Mouse (Mus musculus) ES-E14 (cell line): ENCODE measurements around the gene Rbm5.

Experiments used
- CHD2 ChIP-seq: IDR thresholded peaks from 2 replicates; pipeline ENCODE4 v1.6.1; 2014; ENCODE audit warnings: mild to moderate bottlenecking, low read depth, low read length, inconsistent platforms
- HCFC1 ChIP-seq: IDR thresholded peaks from 2 replicates; pipeline ENCODE4 v1.6.1; 2012; ENCODE audit warnings: low read length, inconsistent platforms, borderline replicate concordance; ENCODE audit not compliant: insufficient read depth
- MAFK ChIP-seq: IDR thresholded peaks from 2 replicates; pipeline ENCODE4 v1.6.1; 2014; ENCODE audit warnings: mild to moderate bottlenecking, low read depth, low read length, inconsistent platforms; ENCODE audit not compliant: insufficient read depth
- ZC3H11A ChIP-seq: IDR thresholded peaks from 2 replicates; pipeline ENCODE4 v1.6.1; 2012; ENCODE audit warnings: low read depth, mild to moderate bottlenecking, inconsistent platforms, low read length, borderline replicate concordance
- ZNF384 ChIP-seq: IDR thresholded peaks from 2 replicates; pipeline ENCODE4 v1.6.1; 2012; ENCODE audit warnings: low read depth, low read length, inconsistent platforms

DNA sequence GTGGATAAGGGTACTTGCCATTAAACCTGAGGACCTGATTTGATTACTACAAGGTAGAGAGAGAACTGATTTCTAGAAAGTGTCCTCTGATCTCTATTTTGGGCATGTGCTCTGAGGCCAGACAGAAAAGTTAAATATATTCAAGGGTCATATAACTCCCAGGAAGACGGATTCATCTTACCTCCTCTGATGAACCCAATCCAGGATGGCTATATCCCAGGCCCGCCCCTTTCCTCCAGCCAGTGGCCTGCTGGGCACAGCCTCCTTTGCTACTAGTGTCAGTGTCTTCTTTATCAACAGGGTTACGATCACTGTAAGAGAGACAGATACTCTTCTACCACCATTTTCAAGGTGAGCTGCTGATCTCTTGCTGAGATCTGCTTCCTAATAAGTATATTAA is 3.6 kb upstream of the Rbm5 start:
- TF ChIP-seq CHD2 = no peak
- TF ChIP-seq ZC3H11A = no peak
- TF ChIP-seq MAFK = no peak
- no peak for TF ChIP-seq HCFC1
- TF ChIP-seq ZNF384 = no peak
